Mouse (Mus musculus): Measurements from ENCODE around the gene Hist1h4c.
"Not testable (repeated sequence)": the region's sequence is repeated elsewhere in the genome, so short reads cannot be mapped to it uniquely, and the experiment has no call there.

Hist1h4c gene

GRCm38 (mm10) chr13:23694956-23695355, 3.3 kb downstream of the Hist1h4c start:
- no peak for DNase-seq (ENCODE audit: low read depth, low spot score)
- no peaks in the 10 kb centered on the region for H3K27me3 ChIP-seq (ENCODE audit: control insufficient read depth, insufficient read depth, low read length, poor library complexity, severe bottlenecking)
- no peaks in the 10 kb centered on the region for H3K36me3 ChIP-seq (ENCODE audit: control insufficient read depth, insufficient read depth, low read length, poor library complexity, severe bottlenecking)

DNA sequence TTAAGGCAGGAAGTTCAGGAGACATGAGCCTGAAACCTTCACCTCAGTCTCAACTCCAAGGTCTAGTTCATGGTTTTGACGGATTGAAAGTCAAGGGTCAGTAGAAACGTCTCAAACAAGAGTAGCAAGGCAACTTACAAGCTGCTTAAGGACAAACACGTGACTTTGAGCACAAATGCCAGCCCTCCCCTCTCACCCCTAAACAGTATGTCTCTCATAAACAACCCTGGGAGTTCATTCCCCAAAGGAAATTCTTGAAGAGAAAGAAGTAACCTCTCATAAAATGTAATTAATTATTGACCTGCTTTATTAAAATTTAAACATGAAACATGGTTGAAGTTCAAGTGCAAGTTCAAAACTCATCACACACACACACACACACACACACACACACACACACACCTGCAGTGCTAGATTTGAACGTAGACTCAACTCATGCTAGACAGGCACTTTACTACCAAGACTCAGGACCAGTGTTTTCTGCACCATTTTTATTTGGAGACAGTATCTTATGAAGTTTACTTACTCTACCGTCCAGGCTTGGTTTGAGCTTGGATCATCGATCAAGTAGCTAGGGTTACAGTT, 4.3 kb downstream of the Hist1h4c start:
- Histone ChIP-seq H3K36me3 (ENCODE audit: control insufficient read depth, insufficient read depth, low read length, poor library complexity, severe bottlenecking) (no peaks in the 10 kb centered on the region), H3K27me3 (ENCODE audit: control insufficient read depth, insufficient read depth, low read length, poor library complexity, severe bottlenecking) (no peaks in the 10 kb centered on the region)
- DNase-seq (ENCODE audit: low read depth, low spot score): no peak

DNA sequence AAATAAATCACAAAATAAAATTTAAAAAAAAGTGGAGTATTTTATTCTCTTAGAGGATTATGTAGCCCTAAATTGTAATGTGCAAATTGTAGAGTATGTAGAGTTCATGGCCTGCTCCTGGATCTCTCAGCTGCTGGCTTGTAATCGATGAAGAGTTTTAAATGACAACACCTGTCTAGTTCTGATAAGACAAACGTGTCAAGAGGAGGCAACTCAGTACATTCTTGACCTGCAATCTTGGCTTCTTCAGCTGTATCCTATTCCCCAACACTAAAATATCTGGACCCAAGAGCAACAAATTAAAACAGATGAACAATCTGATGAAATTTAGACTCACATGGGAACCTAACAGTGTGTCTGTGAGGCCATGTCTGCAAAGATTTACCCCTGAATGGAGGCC, 8.8 kb downstream of the Hist1h4c start:
- no peaks in the 10 kb centered on the region for H3K27me3 ChIP-seq (ENCODE audit: control insufficient read depth, insufficient read depth, low read length, poor library complexity, severe bottlenecking)
- H3K36me3 ChIP-seq (ENCODE audit: control insufficient read depth, insufficient read depth, low read length, poor library complexity, severe bottlenecking): no peaks in the 10 kb centered on the region
- DNase-seq (ENCODE audit: low read depth, low spot score): no peak

DNA sequence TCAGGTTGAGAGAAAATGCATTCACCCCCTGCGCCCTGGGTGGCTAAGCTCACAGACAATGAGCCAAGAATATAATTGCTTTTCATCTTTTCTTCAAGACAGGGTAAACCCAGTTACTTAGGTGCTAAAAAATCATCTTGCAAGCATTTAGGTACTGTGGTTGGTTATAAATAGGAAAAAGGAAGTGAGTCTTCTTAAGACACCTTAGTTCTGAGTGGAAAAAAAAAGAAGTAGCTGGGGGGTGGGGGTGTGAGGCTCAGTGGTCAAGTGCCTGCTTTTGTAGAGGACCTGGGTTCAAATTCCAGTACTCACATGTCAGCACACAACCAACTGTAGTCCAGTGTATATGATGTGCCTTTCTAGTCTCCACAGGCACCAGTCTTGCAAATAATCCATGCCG, 9.3 kb downstream of the Hist1h4c start:
- H3K36me3 ChIP-seq (ENCODE audit: control insufficient read depth, insufficient read depth, low read length, poor library complexity, severe bottlenecking): no peaks in the 10 kb centered on the region
- H3K27me3 ChIP-seq (ENCODE audit: control insufficient read depth, insufficient read depth, low read length, poor library complexity, severe bottlenecking): no peaks in the 10 kb centered on the region
- peak; percentile 67 for DNase-seq (ENCODE audit: low read depth, low spot score)

- no peak for DNase-seq (ENCODE audit: low read depth, low spot score)
- no peaks in the 10 kb centered on the region for H3K27me3 ChIP-seq (ENCODE audit: control insufficient read depth, insufficient read depth, low read length, poor library complexity, severe bottlenecking)
- H3K36me3 ChIP-seq (ENCODE audit: control insufficient read depth, insufficient read depth, low read length, poor library complexity, severe bottlenecking): no peaks in the 10 kb centered on the region
Measured at GRCm38 (mm10) chr13:23687907-23688306, 10.3 kb downstream of the Hist1h4c start.

- no peak for DNase-seq (ENCODE audit: low read depth, low spot score)
- H3K36me3 ChIP-seq (ENCODE audit: control insufficient read depth, insufficient read depth, low read length, poor library complexity, severe bottlenecking): no peaks in the 10 kb centered on the region
Measured at GRCm38 (mm10) chr13:23687181-23687580, 11.1 kb downstream of the Hist1h4c start.

GRCm38 (mm10) chr13:23685966-23686365, 12.3 kb downstream of the Hist1h4c start:
- Histone ChIP-seq H3K36me3 (ENCODE audit: control insufficient read depth, insufficient read depth, low read length, poor library complexity, severe bottlenecking) (no peaks in the 10 kb centered on the region), H3K27me3 (ENCODE audit: control insufficient read depth, insufficient read depth, low read length, poor library complexity, severe bottlenecking) (no peaks in the 10 kb centered on the region)
- DNase-seq (ENCODE audit: low read depth, low spot score): no peak

More at GRCm38 (mm10) chr13:23687181-23687580, 11.1 kb downstream of the Hist1h4c start:
- no peaks in the 10 kb centered on the region for H3K27me3 ChIP-seq (ENCODE audit: control insufficient read depth, insufficient read depth, low read length, poor library complexity, severe bottlenecking)

DNA sequence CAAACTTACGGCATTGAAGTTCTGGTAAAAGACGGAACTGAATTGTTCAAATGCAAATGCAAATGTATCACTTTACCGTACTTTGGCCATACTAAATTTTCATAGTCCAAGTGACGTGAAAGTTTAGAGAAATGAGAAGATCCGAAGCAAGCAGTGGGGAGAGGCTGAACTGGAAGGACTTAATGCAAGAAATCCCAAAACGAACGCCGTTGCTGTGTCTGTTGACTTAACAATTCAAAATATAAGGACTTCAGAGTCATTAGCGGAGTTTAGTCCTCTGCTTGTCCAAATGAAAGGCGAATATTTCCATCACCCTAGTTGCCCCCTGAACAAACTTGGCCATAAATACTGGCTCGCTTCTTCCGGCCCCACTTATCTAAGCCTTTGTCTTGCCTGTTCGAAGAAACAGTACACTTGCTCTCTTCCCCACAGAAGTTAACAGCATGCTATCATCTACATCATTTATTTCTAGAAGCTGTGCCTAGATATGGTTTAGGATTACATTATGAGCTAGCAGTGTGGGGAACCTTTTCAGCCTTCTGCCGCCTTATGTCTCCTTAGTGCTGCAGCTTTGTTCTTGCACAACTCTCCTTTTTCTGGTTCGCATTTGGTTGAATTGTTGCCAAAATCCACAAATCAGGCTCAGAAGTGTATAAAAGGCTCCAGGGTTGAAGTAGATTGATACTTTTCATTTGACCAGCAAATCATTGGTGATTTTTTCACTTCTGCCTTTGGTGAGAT, 13.0 kb downstream of the Hist1h4c start:
- Histone ChIP-seq H3K27me3 (ENCODE audit: control insufficient read depth, insufficient read depth, low read length, poor library complexity, severe bottlenecking) (no peaks in the 10 kb centered on the region), H3K36me3 (ENCODE audit: control insufficient read depth, insufficient read depth, low read length, poor library complexity, severe bottlenecking) (no peaks in the 10 kb centered on the region)
- peak; percentile 72 for DNase-seq (ENCODE audit: low read depth, low spot score)

- H3K27me3 ChIP-seq (ENCODE audit: control insufficient read depth, insufficient read depth, low read length, poor library complexity, severe bottlenecking); H3K36me3 ChIP-seq (ENCODE audit: control insufficient read depth, insufficient read depth, low read length, poor library complexity, severe bottlenecking): not testable (repeated sequence)
- DNase-seq (ENCODE audit: low read depth, low spot score): peak; percentile 88
Measured at GRCm38 (mm10) chr13:23684295-23684945, 13.8 kb downstream of the Hist1h4c start.

DNA sequence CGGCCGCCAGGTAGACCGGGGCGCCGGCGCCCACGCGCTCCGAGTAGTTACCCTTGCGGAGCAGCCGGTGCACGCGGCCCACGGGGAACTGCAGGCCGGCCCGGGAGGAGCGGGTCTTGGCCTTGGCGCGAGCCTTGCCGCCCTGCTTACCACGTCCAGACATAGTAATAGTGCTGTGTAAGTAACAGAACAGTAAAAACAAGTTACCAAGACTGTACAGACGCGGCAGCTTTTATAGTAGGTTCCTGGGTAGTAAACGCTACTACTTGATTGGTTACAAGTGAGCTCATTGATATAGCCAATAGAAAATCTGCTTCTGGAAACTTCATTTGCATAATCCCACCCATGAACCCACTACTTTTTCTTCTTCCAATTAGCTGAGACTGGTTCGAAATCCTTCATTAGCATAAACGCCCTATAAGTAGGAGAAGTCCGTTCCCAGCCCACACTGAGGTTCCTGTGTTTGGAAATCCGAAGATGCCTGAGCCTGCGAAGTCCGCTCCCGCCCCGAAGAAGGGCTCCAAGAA, 14.4 kb downstream of the Hist1h4c start, which contains the start of the genes Hist1h2ac and Hist1h2bc:
Hist1h2ac (minus strand) TSS at position 194 of the 527 bp plus-strand sequence.
Hist1h2bc (plus strand) TSS at position 445 of the 527 bp plus-strand sequence.
- DNase-seq (ENCODE audit: low read depth, low spot score): peak; percentile 98
- no peaks in the 10 kb centered on the region for H3K36me3 ChIP-seq (ENCODE audit: control insufficient read depth, insufficient read depth, low read length, poor library complexity, severe bottlenecking)
- no peaks in the 10 kb centered on the region for H3K27me3 ChIP-seq (ENCODE audit: control insufficient read depth, insufficient read depth, low read length, poor library complexity, severe bottlenecking)

GRCm38 (mm10) chr13:23682947-23683754, 15.1 kb downstream of the Hist1h4c start:
- DNase-seq (ENCODE audit: low read depth, low spot score): peak; percentile 47
- not testable (repeated sequence) for H3K36me3 ChIP-seq (ENCODE audit: control insufficient read depth, insufficient read depth, low read length, poor library complexity, severe bottlenecking); H3K27me3 ChIP-seq (ENCODE audit: control insufficient read depth, insufficient read depth, low read length, poor library complexity, severe bottlenecking)

DNA sequence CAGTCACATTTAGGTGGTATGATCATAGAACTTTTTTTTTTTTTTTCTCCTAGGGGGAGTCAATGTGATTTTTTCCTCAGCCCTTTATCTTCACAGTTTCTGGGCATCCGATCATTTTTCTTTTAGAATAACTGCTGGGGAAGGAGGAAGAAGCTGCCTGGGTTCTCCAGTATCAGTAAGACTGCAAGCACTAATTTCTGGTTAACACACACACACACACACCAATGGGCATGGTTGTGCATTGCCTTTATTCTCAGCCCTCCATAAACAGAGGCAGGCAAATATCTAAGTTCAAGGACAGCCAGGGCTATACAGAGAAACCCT, 15.7 kb downstream of the Hist1h4c start:
- Histone ChIP-seq H3K36me3 (ENCODE audit: control insufficient read depth, insufficient read depth, low read length, poor library complexity, severe bottlenecking) (no peaks in the 10 kb centered on the region), H3K27me3 (ENCODE audit: control insufficient read depth, insufficient read depth, low read length, poor library complexity, severe bottlenecking) (no peaks in the 10 kb centered on the region)
- no peak for DNase-seq (ENCODE audit: low read depth, low spot score)

- H3K36me3 ChIP-seq (ENCODE audit: control insufficient read depth, insufficient read depth, low read length, poor library complexity, severe bottlenecking): no peaks in the 10 kb centered on the region
- no peaks in the 10 kb centered on the region for H3K27me3 ChIP-seq (ENCODE audit: control insufficient read depth, insufficient read depth, low read length, poor library complexity, severe bottlenecking)
- no peak for DNase-seq (ENCODE audit: low read depth, low spot score)
Measured at GRCm38 (mm10) chr13:23681990-23682582, 16.2 kb downstream of the Hist1h4c start.

DNA sequence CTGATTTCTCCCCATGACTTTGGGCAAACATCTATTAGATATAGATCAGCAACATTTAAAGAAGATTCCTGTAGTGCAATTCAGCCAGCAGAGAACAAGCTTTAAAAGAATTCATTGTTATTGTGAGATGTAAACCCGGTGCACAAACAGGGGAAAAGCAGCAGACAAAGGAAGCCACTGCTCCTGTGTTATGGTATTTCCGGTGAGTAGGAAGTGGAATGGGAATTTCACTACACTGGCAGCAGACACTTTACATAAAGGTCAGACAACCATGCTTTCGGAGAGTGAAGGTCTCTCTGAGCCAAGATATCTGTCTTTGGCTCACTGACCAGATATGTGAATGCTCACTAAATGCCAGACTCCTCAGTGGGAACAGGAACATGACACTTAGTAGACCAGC, 35.7 kb downstream of the Hist1h4c start:
- Histone ChIP-seq H3K36me3 (ENCODE audit: control insufficient read depth, insufficient read depth, low read length, poor library complexity, severe bottlenecking) (no peaks in the 10 kb centered on the region), H3K27me3 (ENCODE audit: control insufficient read depth, insufficient read depth, low read length, poor library complexity, severe bottlenecking) (no peaks in the 10 kb centered on the region)
- no peak for DNase-seq (ENCODE audit: low read depth, low spot score)

Data from splenic B cell, adult 2 months (primary cell).